Mouse (Mus musculus) kidney, postnatal 0 days (tissue): ENCODE measurements around the gene Lce1h. TPM values are rescaled to one million over a fixed set of nuclear protein-coding genes. Genes with fewer than 3 reads are reported as not detected.

Experiments
- ATAC-seq: fragments of 200-750 bp; cut with Nextera tagmentation; replicated peaks from 2 replicates; pipeline ENCODE4 v1.8.0; 2017; ENCODE audit warnings: low read depth, moderate number of reproducible peaks, moderate TSS enrichment, moderate library complexity; ENCODE audit not compliant: low FRiP score
- DNase-seq: peaks from one replicate; pipeline ENCODE4 v3.0.0-alpha.2; 2016; ENCODE audit warnings: low spot score
- H3K27ac ChIP-seq: fragments of 300-500 bp; sonication (generic); 2 replicates; pipeline ENCODE4 v1.5.1; 2014; ENCODE audit warnings: mild to moderate bottlenecking
- H3K27me3 ChIP-seq: fragments of 300-500 bp; sonication (generic); 2 replicates; pipeline ENCODE4 v1.6.1; 2014; ENCODE audit warnings: low read length, mixed read lengths; ENCODE audit not compliant: insufficient read depth
- H3K36me3 ChIP-seq: fragments of 300-500 bp; sonication (generic); 2 replicates; pipeline ENCODE4 v1.6.1; 2014; ENCODE audit warnings: low read length, mixed read lengths; ENCODE audit not compliant: insufficient read depth
- H3K4me1 ChIP-seq: fragments of 300-500 bp; sonication (generic); replicated peaks from 2 replicates; pipeline ENCODE4 v1.6.1; 2014; ENCODE audit warnings: antibody characterized with exemption, low read length, mixed read lengths; ENCODE audit not compliant: insufficient read depth
- H3K4me2 ChIP-seq: fragments of 300-500 bp; sonication (generic); 2 replicates; pipeline ENCODE4 v1.6.1; 2014; ENCODE audit warnings: mild to moderate bottlenecking, low read length, moderate library complexity, mixed read lengths
- H3K4me3 ChIP-seq: fragments of 300-500 bp; sonication (generic); replicated peaks from 2 replicates; pipeline ENCODE4 v1.5.1; 2014; ENCODE audit warnings: low read depth, low read length
- H3K9ac ChIP-seq: fragments of 300-500 bp; sonication (generic); 2 replicates; pipeline ENCODE4 v1.6.1; 2014; ENCODE audit warnings: low read depth, low read length
- H3K9me3 ChIP-seq: fragments of 300-500 bp; sonication (generic); replicated peaks from 2 replicates; pipeline ENCODE4 v1.6.1; 2016; ENCODE audit warnings: low read length, inconsistent platforms, mixed read lengths
- CTCF ChIP-seq: IDR thresholded peaks from 2 replicates; pipeline ENCODE4 v1.5.1; 2016; ENCODE audit warnings: antibody characterized with exemption, low read depth, mild to moderate bottlenecking, moderate library complexity
- WGBS: fragments of 180-500 bp; shearing (Covaris S2); extraction: QIAGEN DNeasy Blood & Tissue Kit; methylation state at CpG from one replicate; pipeline ENCODE4 v1.1.7; 2014; 5-methylcytosine and 5-hydroxymethylcytosine counted together
- polyA plus RNA-seq: library from polyadenylated mRNA; unstranded; fragments of >200 nt; fragmentation: Nextera tagmentation; extraction: Ambion mirVana; gene quantifications from 2 replicates; pipeline ENCODE4 v1.2.1, GENCODE M21; 2015

The Lce1h gene
- polyA plus RNA-seq, 1 experiment from 2014 or later, result not detected

- WGBS, result 86% methylated on average over 1 of the region's 1 CpGs
- TF ChIP-seq CTCF, result no peak
- ATAC-seq, result no peak
Observed at GRCm38 (mm10) chr3:92738996-92739395, 25.9 kb downstream of the Lce1h start, which contains the start of gene Gm38119. Gm38119 (minus strand) TSS chr3:92739096.

GRCm38 (mm10) chr3:92722631-92723030, 42.2 kb downstream of the Lce1h start:
- TF ChIP-seq CTCF, result no peak
- Histone ChIP-seq H3K36me3 (no peaks in the 10 kb centered on the region), H3K4me1 (no peaks in the 10 kb centered on the region), H3K4me2 (no peak overlapping the region), H3K9me3 (no peaks in the 10 kb centered on the region), H3K9ac (no peak overlapping the region), H3K27me3 (no peaks in the 10 kb centered on the region), H3K4me3 (no peak overlapping the region), H3K27ac (no peak overlapping the region)
- ATAC-seq, result no peak
- DNase-seq, result no peak
- WGBS, result 73% methylated on average over 5 of the region's 5 CpGs

More at GRCm38 (mm10) chr3:92738996-92739395, 25.9 kb downstream of the Lce1h start, which contains the start of gene Gm38119:
- no peak for DNase-seq
- no peak within 1 kb of the TSS for H3K4me2 ChIP-seq
- H3K4me1 ChIP-seq, result no peaks in the 10 kb centered on the region
- no peak within 1 kb of the TSS for H3K9ac ChIP-seq
- H3K36me3 ChIP-seq, result no peaks in the 10 kb centered on the region
- no peak within 1 kb of the TSS for H3K4me3 ChIP-seq
- H3K27ac ChIP-seq, result no peak within 1 kb of the TSS
- no peaks in the 10 kb centered on the region for H3K9me3 ChIP-seq
- no peaks in the 10 kb centered on the region for H3K27me3 ChIP-seq

- Histone ChIP-seq H3K27ac (no peak within 1 kb of the TSS), H3K4me1 (no peaks in the 10 kb centered on the region), H3K36me3 (no peaks in the 10 kb centered on the region), H3K27me3 (no peaks in the 10 kb centered on the region), H3K9me3 (no peaks in the 10 kb centered on the region), H3K4me3 (no peak within 1 kb of the TSS), H3K4me2 (no peak within 1 kb of the TSS), H3K9ac (no peak within 1 kb of the TSS)
- DNase-seq (no peak), ATAC-seq (no peak)
- WGBS, result 58% methylated on average over 3 of the region's 3 CpGs
- TF ChIP-seq CTCF, result no peak
Observed at GRCm38 (mm10) chr3:92720250-92720649, 44.6 kb downstream of the Lce1h start, which contains the start of gene Lce1f. Lce1f (minus strand) TSS chr3:92720350.

- Histone ChIP-seq H3K9ac (no peak overlapping the region), H3K4me3 (no peak overlapping the region), H3K27ac (no peak overlapping the region), H3K9me3 (no peaks in the 10 kb centered on the region), H3K4me1 (no peaks in the 10 kb centered on the region), H3K4me2 (no peak overlapping the region), H3K27me3 (no peaks in the 10 kb centered on the region), H3K36me3 (no peaks in the 10 kb centered on the region)
- peak; percentile 42; the same call in 1 of the 2 replicates for TF ChIP-seq CTCF
- no peak for DNase-seq
- ATAC-seq, result no peak
Observed at GRCm38 (mm10) chr3:92715122-92715521, 49.7 kb downstream of the Lce1h start.

Other genes starting within 250 kb of the Lce1h start
- gene 2310046K23Rik, start 230.6 kb downstream of the Lce1h start, polyA plus RNA-seq, result not detected in 2 replicates
- gene Ivl, start 191.3 kb downstream of the Lce1h start, polyA plus RNA-seq, result 0.97 and 1.4 TPM in 2 replicates
- not detected in 2 replicates for gene Smcp, start 176.1 kb downstream of the Lce1h start, polyA plus RNA-seq
- gene 2210017I01Rik, start 157.6 kb downstream of the Lce1h start, polyA plus RNA-seq, result not detected in 2 replicates
- not detected in 2 replicates for gene Lce6a, start 143.4 kb downstream of the Lce1h start, polyA plus RNA-seq
- not detected in 2 replicates for gene Lce1a1, start 116.8 kb downstream of the Lce1h start, polyA plus RNA-seq
- gene Lce1b, start 108.1 kb downstream of the Lce1h start, polyA plus RNA-seq, result not detected in 2 replicates
- not detected in 2 replicates for gene Lce1a2, start 94.8 kb downstream of the Lce1h start, polyA plus RNA-seq
- not detected in 2 replicates for gene Lce1c, start 85.8 kb downstream of the Lce1h start, polyA plus RNA-seq
- gene Lce1d, start 77.9 kb downstream of the Lce1h start, polyA plus RNA-seq, result not detected in 2 replicates
- not detected in 2 replicates for gene Lce1e, start 56.0 kb downstream of the Lce1h start, polyA plus RNA-seq
- gene Lce1f, start 44.7 kb downstream of the Lce1h start, polyA plus RNA-seq, result not detected in 2 replicates
- gene Gm38119, start 26.0 kb downstream of the Lce1h start, polyA plus RNA-seq, result not detected in 2 replicates
- not detected in 2 replicates for gene Lce1g, start 12.7 kb downstream of the Lce1h start, polyA plus RNA-seq
- not detected in 2 replicates for gene Lce1i, start 13.8 kb upstream of the Lce1h start, polyA plus RNA-seq
- not detected in 2 replicates for gene Lce1j, start 25.4 kb upstream of the Lce1h start, polyA plus RNA-seq
- not detected in 2 replicates for gene Lce1k, start 42.8 kb upstream of the Lce1h start, polyA plus RNA-seq
- gene Kprp, start 62.2 kb upstream of the Lce1h start, polyA plus RNA-seq, result not detected in 2 replicates
- not detected in 2 replicates for gene Lce1l, start 86.2 kb upstream of the Lce1h start, polyA plus RNA-seq
- not detected in 2 replicates for gene 2310050C09Rik, start 105.2 kb upstream of the Lce1h start, polyA plus RNA-seq
- gene Lce3a, start 161.2 kb upstream of the Lce1h start, polyA plus RNA-seq, result not detected in 2 replicates
- not detected in 2 replicates for gene Lce3b, start 167.9 kb upstream of the Lce1h start, polyA plus RNA-seq
- gene Lce3c, start 179.4 kb upstream of the Lce1h start, polyA plus RNA-seq, result not detected in 2 replicates
- gene Lce3d, start 192.3 kb upstream of the Lce1h start, polyA plus RNA-seq, result not detected in 2 replicates
- gene Lce3e, start 202.0 kb upstream of the Lce1h start, polyA plus RNA-seq, result not detected in 2 replicates
- gene Lce3f, start 227.2 kb upstream of the Lce1h start, polyA plus RNA-seq, result not detected in 2 replicates